Mouse (Mus musculus): ENCODE data around the gene Col18a1.

The Col18a1 gene

DNA sequence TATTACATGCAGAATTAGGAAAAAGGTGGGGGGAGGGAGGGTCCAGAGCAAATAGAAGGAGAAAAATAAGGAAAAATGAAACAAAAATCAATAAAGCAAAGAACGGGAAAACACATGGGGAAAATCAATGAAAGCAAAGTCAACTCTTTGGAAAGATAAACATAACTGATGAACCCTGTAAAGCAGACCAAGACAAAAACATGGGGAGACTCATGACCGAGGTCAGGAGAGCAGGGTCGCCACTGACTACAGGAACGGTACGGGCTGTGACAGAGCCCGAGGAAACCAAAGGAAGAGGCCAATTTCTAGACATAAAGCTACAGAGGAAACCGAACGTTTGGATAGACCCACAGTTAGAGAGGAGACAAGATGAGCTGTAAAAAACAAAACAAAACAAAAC, 62.7 kb downstream of the Col18a1 start:
- DNase-seq = no peak

DNA sequence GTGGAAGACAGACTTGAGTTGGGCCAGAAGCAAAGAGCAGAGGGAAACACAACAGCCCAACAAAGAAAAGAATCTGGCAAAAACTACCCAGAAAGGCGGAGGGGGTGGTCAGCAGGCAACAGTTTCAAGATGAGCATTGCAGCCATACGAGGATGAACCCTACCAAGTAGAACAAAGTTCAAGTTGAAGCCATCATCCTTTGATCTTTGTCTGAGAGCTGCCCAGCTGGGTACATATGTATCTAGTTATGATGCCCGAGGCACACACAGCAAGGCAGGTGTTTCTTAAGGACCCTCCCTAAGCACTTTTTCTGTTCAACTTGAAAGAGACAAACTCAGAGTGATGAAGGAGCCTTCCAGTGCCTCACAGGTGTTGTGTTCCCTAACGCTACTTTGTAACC, 66.6 kb downstream of the Col18a1 start:
- no peak for DNase-seq

DNA sequence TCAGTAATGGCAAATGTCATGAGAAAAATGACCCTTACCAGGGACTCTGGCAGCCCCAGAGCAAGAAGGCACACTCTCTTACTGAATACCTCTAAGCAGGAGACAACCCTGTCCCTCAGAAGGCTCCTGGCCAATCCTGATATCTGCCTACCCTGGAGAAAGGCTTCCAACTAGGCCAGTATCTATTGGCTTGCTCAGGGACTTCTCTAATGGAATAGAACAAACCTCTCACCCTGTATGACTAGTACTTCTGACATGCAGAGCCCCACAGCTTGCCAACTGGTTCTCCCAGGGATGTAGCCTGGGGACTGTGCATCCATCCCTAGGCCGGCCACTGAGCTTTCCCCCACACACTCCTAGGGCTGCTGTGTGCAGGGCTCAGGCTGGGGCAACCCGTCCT, 67.7 kb downstream of the Col18a1 start:
- no peak for DNase-seq

DNA sequence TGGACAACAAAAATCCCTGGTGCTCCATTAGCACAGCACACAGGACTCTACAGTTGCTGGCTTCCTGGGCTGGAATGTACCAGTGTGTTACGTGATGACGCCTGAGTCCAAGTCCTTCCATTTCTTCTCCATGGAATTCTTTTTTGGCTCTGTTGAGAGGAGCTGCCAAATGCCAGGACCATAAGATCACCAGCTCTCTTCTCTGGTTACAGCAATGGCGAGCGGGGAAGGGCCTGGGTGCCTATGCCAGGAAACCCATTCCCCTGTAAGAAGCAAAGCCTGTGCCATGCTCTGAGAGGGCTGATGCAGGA, 68.5 kb downstream of the Col18a1 start:
- no peak for DNase-seq

DNA sequence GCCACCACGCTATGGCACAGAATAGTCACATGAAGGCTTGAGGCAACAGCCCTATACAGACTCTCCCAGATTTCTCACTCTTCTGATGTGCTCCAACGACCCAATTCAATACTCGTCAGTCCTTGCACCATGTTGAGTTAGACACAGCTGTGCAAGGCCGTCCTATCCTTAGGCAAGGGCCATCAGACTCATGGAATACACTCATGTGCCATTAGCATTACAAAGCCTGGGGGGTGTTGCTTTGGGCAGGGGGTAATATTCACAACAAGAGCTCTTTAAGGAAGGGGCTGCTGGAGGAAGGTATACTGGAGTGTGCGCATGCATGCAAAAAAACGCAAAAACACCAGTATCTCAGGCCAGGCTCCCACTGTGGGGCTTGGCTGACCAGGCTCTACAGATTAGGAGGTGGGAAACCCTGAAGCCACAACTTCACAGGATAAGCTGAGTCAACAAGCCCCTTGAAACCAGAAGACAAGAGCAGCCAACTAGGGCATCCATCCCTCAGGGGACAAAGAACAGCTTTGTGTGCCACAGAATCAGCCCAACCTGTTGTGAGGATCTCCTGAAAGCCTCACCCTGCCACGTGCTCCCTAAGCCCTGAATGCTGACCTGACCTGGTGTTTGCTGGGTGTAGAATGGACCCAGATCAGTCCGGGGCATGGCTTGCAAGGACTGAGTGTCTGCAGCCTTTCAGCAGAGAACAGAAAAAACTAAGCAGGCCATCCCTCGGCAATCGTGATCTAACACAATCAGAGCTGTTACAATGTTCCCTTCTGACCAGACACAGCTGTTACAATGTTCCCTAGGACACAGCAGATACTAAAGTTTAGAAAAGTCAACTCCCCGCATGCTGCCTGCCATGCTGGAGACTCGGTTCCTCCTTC, 69.1 kb downstream of the Col18a1 start:
- no peak for DNase-seq

DNA sequence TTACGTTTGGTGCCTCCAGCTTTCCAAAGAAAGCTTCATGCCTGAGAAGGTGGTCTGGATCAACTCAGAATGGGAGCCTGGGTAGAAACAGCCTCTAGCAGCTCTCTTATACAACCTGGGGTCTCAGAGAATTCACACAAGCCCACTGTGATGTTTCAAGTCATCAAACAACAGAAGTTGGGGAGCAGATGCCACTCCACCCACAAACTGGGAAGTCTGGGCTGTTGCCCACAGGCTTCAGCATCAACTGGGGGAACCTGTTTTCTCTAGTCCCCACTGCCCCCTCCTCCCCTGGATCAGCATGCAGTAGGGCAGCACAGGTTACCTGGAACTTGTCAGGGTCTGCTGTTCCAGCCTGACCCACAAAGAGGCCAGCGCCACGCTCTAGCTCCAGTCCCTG, 70.7 kb downstream of the Col18a1 start:
- DNase-seq = no peak

DNA sequence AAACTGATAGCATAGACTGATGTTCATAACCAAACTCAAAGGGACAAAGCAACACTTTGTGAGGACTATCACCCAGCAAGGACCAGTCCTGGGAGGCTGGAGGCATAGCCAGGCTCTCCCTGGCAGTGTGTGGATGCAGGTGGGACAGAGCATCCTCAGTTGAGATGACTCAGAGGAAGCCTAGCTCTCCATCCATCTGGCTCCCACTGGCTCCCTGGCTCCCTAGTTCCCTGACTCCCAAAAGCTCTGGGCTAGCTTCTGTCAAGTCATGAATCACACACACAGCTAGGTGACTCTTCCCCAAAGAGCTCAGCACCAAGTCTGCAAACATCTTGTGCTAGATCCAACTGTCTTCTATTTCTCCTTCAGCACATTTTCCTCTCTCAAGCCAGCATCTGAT, 72.5 kb downstream of the Col18a1 start:
- no peak for DNase-seq

DNA sequence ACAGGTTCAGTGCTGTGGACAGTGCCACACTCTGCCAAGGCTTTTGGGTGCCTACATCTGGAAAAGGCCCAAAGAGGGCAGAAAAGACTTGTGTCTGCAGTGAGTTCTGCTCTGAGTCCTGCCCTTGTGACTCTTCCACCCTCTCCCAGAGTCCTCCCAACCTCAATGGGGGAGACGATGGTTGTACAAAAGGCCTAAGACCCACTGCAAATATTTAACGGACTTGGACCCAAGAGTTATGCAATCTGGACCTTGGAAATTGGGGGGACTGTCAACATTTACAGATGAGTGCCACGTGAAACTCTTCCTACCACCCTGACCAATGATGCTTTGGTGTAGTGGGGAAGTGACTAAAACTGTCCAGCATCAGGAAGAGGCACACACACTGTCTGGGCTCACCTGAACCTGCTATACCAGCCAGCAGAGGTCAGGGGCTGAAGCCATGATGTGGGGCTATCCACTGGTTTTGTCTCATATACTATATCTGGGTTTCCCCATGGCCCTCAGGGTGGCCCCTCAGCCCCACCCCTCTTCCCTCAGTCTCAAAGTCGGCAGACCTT, 74.7 kb downstream of the Col18a1 start:
- no peak for DNase-seq

DNA sequence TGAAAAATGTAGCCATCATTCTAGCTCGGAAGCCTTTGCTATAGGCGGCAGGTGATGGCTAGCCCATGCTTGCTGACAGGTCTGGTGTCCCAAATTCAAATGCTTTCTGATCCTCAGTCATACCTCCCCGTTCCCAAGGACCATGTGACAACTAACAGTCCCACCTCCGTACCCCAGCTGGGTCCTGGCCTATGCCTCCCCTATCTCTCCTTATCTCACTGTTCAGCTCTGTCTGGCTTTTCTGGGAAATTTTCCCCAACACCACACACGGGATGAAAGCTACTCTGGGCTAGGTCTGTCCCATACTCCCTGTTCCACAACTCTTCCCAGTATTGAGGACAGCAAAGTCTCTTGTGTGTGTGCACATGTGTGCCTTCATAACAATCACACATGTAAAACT, 76.3 kb downstream of the Col18a1 start:
- DNase-seq = no peak

DNA sequence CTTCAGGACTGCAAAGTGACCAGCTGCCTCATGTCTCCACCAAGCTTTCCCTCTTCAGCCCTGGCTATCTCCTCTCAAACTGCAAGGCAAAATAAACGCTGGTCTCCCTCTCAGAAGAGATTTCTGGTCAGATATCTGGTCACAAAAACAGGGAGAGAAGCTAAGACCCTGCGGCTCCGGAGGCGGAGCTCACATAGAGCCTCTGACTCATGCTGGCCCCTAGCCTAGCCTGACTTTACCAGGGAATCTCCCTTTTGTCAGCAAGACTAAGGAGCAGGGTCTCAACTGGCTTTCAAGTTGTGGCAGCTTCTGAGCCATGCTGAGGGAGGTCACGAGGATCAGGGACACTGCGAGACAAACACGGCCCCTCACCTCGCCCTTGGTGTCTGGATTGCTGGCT, 77.0 kb downstream of the Col18a1 start:
- DNase-seq = peak; percentile 44

DNA sequence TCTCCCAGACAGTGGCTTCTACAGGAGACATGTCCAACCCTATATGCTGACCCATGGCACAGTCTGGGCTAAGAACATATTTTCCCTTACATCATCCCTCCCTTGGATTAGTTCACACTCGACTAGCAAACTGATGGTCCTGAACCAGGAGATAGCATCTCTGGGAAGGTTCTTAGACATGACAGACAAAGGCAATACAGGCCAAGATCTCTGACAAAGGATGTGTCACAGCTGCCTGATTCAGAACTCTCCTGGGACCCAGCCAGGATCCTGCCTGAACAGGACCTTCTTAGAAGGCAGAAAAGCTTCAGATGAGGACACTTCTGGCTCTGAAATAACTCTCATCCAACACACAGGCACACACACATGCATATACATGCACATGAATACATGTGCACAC, 81.8 kb downstream of the Col18a1 start:
- DNase-seq = peak; percentile 25

DNA sequence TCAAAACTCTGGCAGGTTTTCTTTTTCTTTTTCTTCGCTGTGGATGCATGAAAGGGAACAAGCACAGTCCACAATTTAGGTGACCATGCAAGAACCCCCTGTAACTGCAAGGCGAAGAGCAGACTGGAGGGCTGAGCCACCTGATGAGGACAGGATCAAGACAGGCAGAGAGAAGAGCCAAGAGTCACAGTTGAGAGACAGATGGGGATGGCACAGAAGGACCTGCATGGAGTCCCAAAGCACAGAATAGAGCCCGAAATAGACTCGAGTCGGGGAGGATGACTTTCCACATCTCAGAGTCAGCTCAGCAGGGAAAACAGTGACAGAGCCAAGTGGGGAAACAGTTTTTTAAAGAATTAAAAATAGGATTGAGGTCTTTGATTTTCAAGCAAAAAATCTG, 83.4 kb downstream of the Col18a1 start:
- DNase-seq = no peak

DNA sequence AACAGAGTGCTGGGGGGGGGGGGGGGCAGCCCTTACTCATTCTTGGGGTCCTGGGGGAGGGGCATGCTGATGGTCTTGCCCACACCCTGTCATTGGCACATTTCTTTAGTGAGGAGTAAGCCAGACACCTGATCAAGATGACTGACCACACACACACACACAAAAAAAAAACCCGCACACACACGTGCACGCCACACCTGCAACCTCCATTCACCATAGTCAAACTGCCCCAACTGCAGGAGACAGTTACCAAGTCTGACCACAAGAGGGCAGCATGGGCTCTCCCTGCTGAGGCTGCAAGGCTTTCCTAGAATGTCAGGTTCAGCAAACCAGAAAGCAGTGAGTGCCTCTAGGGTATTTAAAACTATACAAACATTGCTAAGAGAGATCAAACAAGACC, 83.9 kb downstream of the Col18a1 start:
- peak; percentile 85 for DNase-seq

DNA sequence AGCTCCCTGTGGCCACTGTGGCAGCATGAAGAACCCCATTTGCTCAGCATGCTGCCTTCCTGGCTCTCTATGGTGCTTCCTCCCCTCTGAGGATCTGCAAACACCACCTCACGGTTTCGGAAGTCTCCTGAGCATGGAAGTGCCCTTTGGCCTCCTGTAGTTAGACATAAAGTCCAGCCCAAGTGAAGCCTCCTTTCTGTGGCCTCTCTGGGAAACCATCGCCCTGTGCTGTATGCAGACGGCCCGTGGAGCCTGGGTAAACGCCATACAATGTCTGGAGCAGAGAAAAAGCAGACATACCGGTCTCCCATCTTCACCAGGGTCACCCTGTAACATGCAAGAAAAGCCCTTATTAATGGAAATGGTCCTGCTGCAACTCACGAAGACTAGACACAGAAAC, 87.4 kb downstream of the Col18a1 start:
- no peak for DNase-seq

DNA sequence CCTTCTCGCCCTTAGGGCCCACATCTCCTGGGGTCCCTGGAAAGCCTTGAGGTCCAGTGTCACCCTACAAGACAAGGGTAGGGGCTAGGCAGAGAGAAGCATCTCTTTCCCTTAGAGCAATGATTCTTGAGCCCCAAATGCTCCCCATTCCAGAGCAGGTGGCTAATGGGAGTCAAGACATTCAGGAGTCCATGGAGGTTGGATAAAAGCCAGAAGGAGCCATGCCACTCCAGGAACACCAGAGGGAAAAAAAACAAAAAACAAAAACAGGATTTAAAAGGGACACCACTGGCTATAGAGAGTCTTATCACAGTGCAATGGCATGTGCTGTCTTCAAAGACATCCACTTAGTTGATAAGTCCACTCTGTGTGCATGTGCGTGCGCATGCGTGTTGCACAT, 87.9 kb downstream of the Col18a1 start:
- DNase-seq = no peak

DNA sequence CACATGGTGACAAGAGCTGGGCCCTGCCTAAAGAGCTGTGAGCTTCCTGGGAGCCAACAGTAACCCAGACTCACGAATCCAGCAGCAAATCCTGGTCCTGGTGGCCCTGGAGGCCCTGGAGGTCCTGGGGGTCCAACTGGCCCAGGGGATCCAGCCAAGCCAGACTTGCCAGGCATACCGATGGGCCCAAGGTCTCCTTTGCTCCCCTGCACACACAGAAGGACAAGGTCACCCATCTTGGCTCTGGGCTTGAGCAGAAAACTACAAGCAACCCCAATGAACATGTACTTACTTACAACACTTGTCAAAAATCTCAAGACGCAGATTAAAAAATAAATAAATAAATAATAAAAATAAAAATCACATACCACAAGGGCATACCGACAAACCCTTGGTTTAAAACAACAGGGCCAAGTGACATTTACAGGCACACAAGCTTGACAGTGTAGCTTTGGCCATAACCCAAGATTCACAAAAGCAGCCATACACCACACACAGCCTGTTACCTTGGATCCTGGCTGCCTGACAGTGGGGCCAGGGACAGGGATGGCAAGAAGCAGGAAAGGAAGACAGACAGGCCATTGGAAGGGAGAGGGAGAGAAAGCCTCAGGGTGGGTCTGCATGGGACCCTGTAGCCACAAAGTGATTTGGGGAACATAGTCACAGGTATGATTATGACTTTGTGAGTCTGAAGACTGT, 91.9 kb downstream of the Col18a1 start:
- no peak for DNase-seq

DNA sequence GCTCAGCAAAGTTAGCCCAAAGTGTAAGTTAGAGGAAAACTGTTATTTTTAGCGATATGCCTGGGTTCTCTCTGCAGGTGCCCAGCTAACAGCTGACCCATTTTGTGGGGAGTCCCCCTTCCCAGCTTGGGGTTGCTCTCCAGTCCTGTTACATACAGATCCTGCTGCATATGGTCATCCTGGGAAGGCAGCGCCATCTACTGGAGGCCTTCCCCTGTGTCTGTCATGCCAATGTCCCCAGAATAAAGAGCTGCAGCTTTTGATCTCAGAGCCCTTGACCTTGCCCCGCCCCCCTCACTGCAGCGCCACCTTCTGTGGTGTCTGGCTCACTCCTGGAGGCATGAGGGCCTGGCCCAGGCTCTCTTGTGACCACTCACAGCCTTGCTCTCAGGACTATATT, 96.3 kb downstream of the Col18a1 start:
- DNase-seq = peak; percentile 74

DNA sequence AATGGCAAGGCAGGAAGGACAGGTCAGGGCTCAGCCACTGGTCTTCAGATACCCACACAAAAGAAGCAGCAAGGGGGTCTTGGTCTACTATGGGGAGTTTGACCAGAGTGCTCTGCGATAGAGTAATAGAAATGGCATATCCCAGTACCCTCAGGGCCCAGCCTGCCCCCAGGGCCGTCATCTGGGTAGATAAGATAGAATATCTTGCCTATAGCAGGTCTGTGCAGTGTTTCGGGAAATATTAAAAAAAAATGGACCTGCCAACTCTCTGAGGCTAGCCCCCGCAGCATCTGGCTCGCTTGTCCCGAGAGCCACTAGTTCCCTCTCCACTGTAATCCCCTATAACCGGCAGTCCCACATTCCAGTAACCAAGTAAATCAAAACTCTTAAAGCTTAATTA, 97.9 kb downstream of the Col18a1 start:
- no peak for DNase-seq

DNA sequence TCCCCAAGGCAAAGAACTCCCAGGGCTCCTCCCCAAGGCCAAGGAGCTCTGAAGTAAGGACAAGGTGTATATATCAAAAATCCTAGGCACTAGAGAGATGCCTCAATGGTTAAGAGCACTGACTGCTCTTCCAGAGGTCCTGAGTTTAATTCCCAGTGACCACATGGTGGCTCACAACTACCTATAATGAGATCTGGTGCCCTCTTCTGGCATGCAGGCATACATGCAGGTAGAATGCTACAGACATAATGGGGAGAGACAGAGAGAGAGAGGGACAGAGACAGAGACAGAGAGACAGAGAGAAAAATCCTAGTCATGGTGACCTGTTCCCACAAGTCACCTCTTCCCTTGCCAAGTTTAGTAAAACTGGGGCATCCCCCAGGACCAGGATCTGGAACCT, 101.7 kb downstream of the Col18a1 start:
- no peak for DNase-seq

DNA sequence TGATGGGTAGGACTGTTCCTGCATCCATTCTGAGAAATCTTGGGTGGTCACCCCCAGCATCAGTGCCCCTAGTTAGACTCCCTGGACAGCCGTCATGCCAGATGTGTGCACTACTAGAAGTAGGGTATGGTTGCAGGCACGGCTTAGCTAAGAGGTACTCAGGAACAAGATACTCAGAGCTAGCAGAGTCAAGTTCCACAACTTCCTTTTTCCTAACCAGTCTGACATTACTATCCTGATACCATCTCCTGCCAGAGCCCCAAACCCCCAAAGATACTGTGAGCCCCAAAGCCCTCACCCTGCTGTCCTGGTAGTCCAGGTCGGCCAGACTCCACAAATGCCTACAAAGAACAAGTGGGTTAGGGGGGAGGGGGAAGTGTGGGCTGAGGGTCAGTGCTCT, 102.1 kb downstream of the Col18a1 start:
- DNase-seq = no peak

DNA sequence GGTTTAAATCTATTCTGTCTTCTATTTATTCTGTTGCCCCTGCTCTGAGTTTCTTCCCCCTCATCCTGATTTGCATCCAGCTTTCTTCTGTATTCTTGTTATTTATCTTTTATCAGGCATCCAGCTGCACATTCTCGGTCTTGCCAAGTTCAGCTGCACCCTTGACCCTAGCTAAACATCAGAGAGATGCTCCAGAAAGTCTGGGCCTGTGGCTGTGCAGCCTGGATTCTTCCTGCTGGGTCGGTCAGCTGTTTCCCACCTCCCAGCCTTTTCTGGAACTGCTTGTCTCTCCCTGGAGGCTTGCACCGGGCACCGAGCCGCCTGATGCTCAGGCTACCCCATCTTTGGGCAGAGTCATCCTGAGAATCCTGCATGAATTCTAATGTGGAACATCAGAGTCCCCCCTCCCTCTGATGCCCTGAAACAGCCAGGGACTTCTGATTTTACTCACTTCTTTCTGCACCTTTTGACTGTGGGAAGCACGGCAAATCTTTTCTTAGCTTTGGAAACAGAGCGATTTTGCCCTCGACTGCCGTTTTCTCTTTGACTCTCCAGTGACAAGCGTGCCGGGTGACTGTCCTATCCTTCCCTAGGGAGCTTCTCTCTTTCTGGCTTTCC, 103.8 kb downstream of the Col18a1 start:
- DNase-seq = peak; percentile 47

DNA sequence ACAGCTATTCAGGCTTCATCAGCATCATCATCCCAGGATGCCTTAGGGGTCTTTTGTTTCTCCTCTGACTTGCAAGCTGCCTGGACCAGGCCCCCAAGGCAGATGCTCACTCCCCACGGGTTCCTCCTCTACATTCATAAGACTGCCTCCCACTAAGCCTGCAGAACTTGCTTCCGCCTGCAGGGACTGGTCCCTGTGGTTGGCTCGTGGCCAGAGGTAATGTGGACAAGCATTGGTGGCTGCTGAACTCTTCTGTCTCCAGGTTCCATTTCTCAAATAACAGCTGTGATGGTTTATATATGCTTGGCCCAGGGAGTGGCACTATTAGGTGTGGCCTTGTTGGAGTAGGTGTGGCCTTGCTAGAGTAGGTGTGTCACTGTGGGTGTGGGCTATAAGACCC, 104.9 kb downstream of the Col18a1 start:
- peak; percentile 16 for DNase-seq

DNA sequence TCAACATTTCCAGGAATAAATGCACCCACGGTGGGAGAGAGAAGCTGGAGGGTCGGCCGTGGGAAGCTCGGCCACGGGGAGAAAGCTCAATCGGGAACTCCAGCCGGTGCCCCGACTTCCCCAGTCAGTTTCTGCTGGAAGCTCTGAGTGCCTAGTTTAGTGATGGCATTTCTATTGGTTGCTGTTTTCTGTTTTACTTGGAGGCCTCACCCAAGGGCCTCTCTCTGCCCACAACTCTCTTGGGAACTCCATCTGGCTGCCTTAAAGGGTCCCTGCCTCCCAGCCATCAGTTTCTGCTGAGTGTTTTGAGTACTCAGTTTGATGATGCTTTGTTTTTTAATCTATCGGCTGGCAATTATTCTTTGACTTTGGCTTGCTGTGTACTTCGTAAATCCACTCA, 109.6 kb downstream of the Col18a1 start:
- no peak for DNase-seq

DNA sequence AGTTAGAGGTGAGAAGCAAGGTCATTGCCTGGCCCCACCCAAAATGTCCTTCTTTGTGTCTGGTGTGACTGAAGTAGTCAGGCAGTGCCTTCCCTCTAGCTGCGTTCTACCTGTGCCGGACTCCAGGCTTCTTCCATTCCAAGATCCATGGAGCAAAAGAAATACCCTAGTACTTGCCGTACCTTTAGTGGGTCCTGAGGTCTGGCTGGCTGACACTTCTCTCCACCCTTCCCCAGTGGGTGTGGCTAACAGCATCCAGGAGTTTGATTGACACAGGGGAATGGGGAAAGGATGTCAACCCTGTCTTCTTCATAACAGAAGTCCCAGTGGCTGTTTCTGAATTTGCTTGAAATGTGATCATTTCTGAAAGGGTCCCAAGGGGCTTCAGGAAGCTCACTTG, 117.7 kb downstream of the Col18a1 start:
- no peak for DNase-seq

Data from lung, postnatal 14 days (tissue).